Mouse (Mus musculus) adrenal gland, postnatal 0 days (tissue): ENCODE data around the gene Krtap4-9. TPM values are rescaled to one million over a fixed set of nuclear protein-coding genes. Genes with fewer than 3 reads are reported as not detected.

Source experiments
- polyA plus RNA-seq: library from polyadenylated mRNA; unstranded; fragments of >200 nt; fragmentation: Nextera tagmentation; extraction: Ambion mirVana; gene quantifications from 2 replicates; pipeline ENCODE4 v1.2.1, GENCODE M21; 2015

Gene Krtap4-9
- polyA plus RNA-seq = not detected in 2 replicates

GRCm38 (mm10) chr11:99784900-99785299, at the start of gene Krtap4-9:
Krtap4-9 (plus strand) TSS chr11:99785200.

GRCm38 (mm10) chr11:99772813-99773212, 12.2 kb upstream of the Krtap4-9 start, which contains the start of gene Gm11595:
Gm11595 (minus strand) TSS chr11:99772913.

GRCm38 (mm10) chr11:99780604-99781003, 4.4 kb upstream of the Krtap4-9 start, which contains the start of gene Krtap4-8:
Krtap4-8 (minus strand) TSS chr11:99780704.

GRCm38 (mm10) chr11:99793367-99793766, 8.4 kb downstream of the Krtap4-9 start, which contains the start of gene Gm11596:
Gm11596 (minus strand) TSS chr11:99793467.

GRCm38 (mm10) chr11:99798832-99799231, 13.8 kb downstream of the Krtap4-9 start, which contains the start of gene Gm11569:
Gm11569 (minus strand) TSS chr11:99798932.

GRCm38 (mm10) chr11:99804346-99804745, 19.3 kb downstream of the Krtap4-9 start, which contains the start of gene Gm11554:
Gm11554 (minus strand) TSS chr11:99804446.

GRCm38 (mm10) chr11:99809792-99810191, 24.8 kb downstream of the Krtap4-9 start, which contains the start of gene Krtap4-13:
Krtap4-13 (minus strand) TSS chr11:99809892.

GRCm38 (mm10) chr11:99815566-99815965, 30.6 kb downstream of the Krtap4-9 start, which contains the start of gene Gm11564:
Gm11564 (minus strand) TSS chr11:99815666.

Other genes starting within 250 kb of the Krtap4-9 start
- not detected in 2 replicates for gene Krt40, start 242.0 kb upstream of the Krtap4-9 start, polyA plus RNA-seq
- not detected in 2 replicates for gene Krtap3-3, start 234.3 kb upstream of the Krtap4-9 start, polyA plus RNA-seq
- gene Krtap3-2, start 228.3 kb upstream of the Krtap4-9 start, polyA plus RNA-seq = not detected in 2 replicates
- gene Gm11939, start 225.7 kb upstream of the Krtap4-9 start, polyA plus RNA-seq = not detected in 2 replicates
- not detected in 2 replicates for gene Krtap3-1, start 218.6 kb upstream of the Krtap4-9 start, polyA plus RNA-seq
- gene Krtap1-5, start 204.2 kb upstream of the Krtap4-9 start, polyA plus RNA-seq = not detected in 2 replicates
- not detected in 2 replicates for gene Krtap1-4, start 201.5 kb upstream of the Krtap4-9 start, polyA plus RNA-seq
- not detected in 2 replicates for gene Krtap1-3, start 193.9 kb upstream of the Krtap4-9 start, polyA plus RNA-seq
- gene Krtap9-3, start 187.1 kb upstream of the Krtap4-9 start, polyA plus RNA-seq = not detected in 2 replicates
- gene Gm11938, start 181.9 kb upstream of the Krtap4-9 start, polyA plus RNA-seq = not detected in 2 replicates
- not detected in 2 replicates for gene Gm11937, start 175.0 kb upstream of the Krtap4-9 start, polyA plus RNA-seq
- not detected in 2 replicates for gene Krtap2-4, start 170.4 kb upstream of the Krtap4-9 start, polyA plus RNA-seq
- gene Gm11562, start 164.8 kb upstream of the Krtap4-9 start, polyA plus RNA-seq = not detected in 2 replicates
- not detected in 2 replicates for gene Krtap4-1, start 157.0 kb upstream of the Krtap4-9 start, polyA plus RNA-seq
- gene Krtap4-2, start 150.1 kb upstream of the Krtap4-9 start, polyA plus RNA-seq = not detected in 2 replicates
- gene Krtap4-7, start 141.1 kb upstream of the Krtap4-9 start, polyA plus RNA-seq = not detected in 2 replicates
- gene Gm11555, start 135.0 kb upstream of the Krtap4-9 start, polyA plus RNA-seq = not detected in 2 replicates
- not detected in 2 replicates for gene Gm11563, start 126.2 kb upstream of the Krtap4-9 start, polyA plus RNA-seq
- not detected in 2 replicates for gene Krtap4-6, start 119.2 kb upstream of the Krtap4-9 start, polyA plus RNA-seq
- gene Gm14190, start 94.5 kb upstream of the Krtap4-9 start, polyA plus RNA-seq = not detected in 2 replicates
- gene Gm14180, start 50.9 kb upstream of the Krtap4-9 start, polyA plus RNA-seq = not detected in 2 replicates
- not detected in 2 replicates for gene Gm11595, start 12.3 kb upstream of the Krtap4-9 start, polyA plus RNA-seq
- not detected in 2 replicates for gene Krtap4-8, start 4.5 kb upstream of the Krtap4-9 start, polyA plus RNA-seq
- gene Gm11596, start 8.3 kb downstream of the Krtap4-9 start, polyA plus RNA-seq = not detected in 2 replicates
- not detected in 2 replicates for gene Gm11569, start 13.7 kb downstream of the Krtap4-9 start, polyA plus RNA-seq
- not detected in 2 replicates for gene Gm11554, start 19.2 kb downstream of the Krtap4-9 start, polyA plus RNA-seq
- not detected in 2 replicates for gene Krtap4-13, start 24.7 kb downstream of the Krtap4-9 start, polyA plus RNA-seq
- not detected in 2 replicates for gene Gm11564, start 30.5 kb downstream of the Krtap4-9 start, polyA plus RNA-seq
- not detected in 2 replicates for gene 2300003K06Rik, start 52.9 kb downstream of the Krtap4-9 start, polyA plus RNA-seq
- gene Krtap4-16, start 66.4 kb downstream of the Krtap4-9 start, polyA plus RNA-seq = not detected in 2 replicates
- gene Gm11568, start 72.7 kb downstream of the Krtap4-9 start, polyA plus RNA-seq = not detected in 2 replicates
- gene Gm11559, start 79.3 kb downstream of the Krtap4-9 start, polyA plus RNA-seq = not detected in 2 replicates
- gene Krtap9-1, start 88.2 kb downstream of the Krtap4-9 start, polyA plus RNA-seq = not detected in 2 replicates
- not detected in 2 replicates for gene Gm11567, start 94.0 kb downstream of the Krtap4-9 start, polyA plus RNA-seq
- gene Krtap31-1, start 122.7 kb downstream of the Krtap4-9 start, polyA plus RNA-seq = not detected in 2 replicates
- not detected in 2 replicates for gene Gm11565, start 129.6 kb downstream of the Krtap4-9 start, polyA plus RNA-seq
- gene Krtap31-2, start 151.1 kb downstream of the Krtap4-9 start, polyA plus RNA-seq = not detected in 2 replicates
- gene Krtap9-5, start 163.3 kb downstream of the Krtap4-9 start, polyA plus RNA-seq = not detected in 2 replicates
- not detected in 2 replicates for gene Krtap29-1, start 193.9 kb downstream of the Krtap4-9 start, polyA plus RNA-seq
- not detected in 2 replicates for gene Krtap16-1, start 201.4 kb downstream of the Krtap4-9 start, polyA plus RNA-seq
- not detected in 2 replicates for gene Krtap17-1, start 208.8 kb downstream of the Krtap4-9 start, polyA plus RNA-seq
- gene Krt33a, start 231.0 kb downstream of the Krtap4-9 start, polyA plus RNA-seq = not detected in 2 replicates
- not detected in 2 replicates for gene Krt33b, start 244.7 kb downstream of the Krtap4-9 start, polyA plus RNA-seq